ENCODE assay signal across 12 mouse cellular contexts in genomic region chr13:14142294-14142966, GRCm38 (mm10).
DNase-seq lines count a peak whose midpoint lies in the region; ATAC-seq and TF ChIP-seq lines count a peak whose summit lies in the region.
"Had no signal": no experiment of that assay in that cellular context is flagged by ENCODE, and none has a peak within 500 bp of the region (broad histone marks: within the 10 kb centered on the region; RNA-seq: fewer than 3 reads in every experiment).

No protein-coding gene starts in this region.

- no peak for TF ChIP-seq POLR2A in kidney, adult 2 months (IDR thresholded peaks at IDR 0.05; ENCODE audit: low read depth, low read length)

- ATAC-seq in embryonic facial prominence, embryonic 11.5 days (replicated peaks; ENCODE audit: insufficient number of reproducible peaks, low FRiP score, low TSS enrichment, low read depth): no peak
- ATAC-seq in midbrain, embryonic 14.5 days (ENCODE audit: low FRiP score, low TSS enrichment): no peak
- peak; percentile 81; the same call in 1 of the 2 replicates for ATAC-seq in stomach, embryonic 15.5 days (ENCODE audit: insufficient read depth, low FRiP score, low read depth)

- H3K9ac ChIP-seq in embryonic facial prominence, embryonic 11.5 days (replicated peaks; ENCODE audit: low read length): no peak overlapping the region
- H3K9ac ChIP-seq in midbrain, embryonic 14.5 days (replicated peaks; ENCODE audit: low read length): no peak overlapping the region
- H3K9ac ChIP-seq in stomach, embryonic 15.5 days: no peak overlapping the region
- H3K9ac ChIP-seq: limb, embryonic 12.5 days had no signal

- TF ChIP-seq CTCF in kidney, adult 2 months (conservative IDR thresholded peaks at IDR 0.05; ENCODE audit: insufficient read depth, insufficient read length, low read depth, low read length): no peak

- no peak overlapping the region for H3K4me2 ChIP-seq in embryonic facial prominence, embryonic 11.5 days (ENCODE audit: low read depth, low read length)
- no peak overlapping the region for H3K4me2 ChIP-seq in midbrain, embryonic 14.5 days (ENCODE audit: low read length)
- H3K4me2 ChIP-seq in stomach, embryonic 15.5 days: no peak overlapping the region
- H3K4me2 ChIP-seq: limb, embryonic 12.5 days had no signal

- 87% methylated on average over 2 of the region's 2 CpGs for WGBS in embryonic facial prominence, embryonic 11.5 days
- WGBS in embryonic facial prominence, embryonic 10.5 days: 93% methylated on average over 2 of the region's 2 CpGs
- 97% methylated on average over 2 of the region's 2 CpGs for WGBS in midbrain, embryonic 14.5 days
- 90% methylated on average over 2 of the region's 2 CpGs for WGBS in midbrain, embryonic 10.5 days
- WGBS in stomach, embryonic 15.5 days: 80% methylated on average over 2 of the region's 2 CpGs
- 88% methylated on average over 2 of the region's 2 CpGs for WGBS in kidney, adult 2 months

- no peaks in the 10 kb centered on the region for H3K36me3 ChIP-seq in embryonic facial prominence, embryonic 11.5 days (replicated peaks; ENCODE audit: control insufficient read depth, insufficient read depth, low read depth, low read length)
- peaks cover 58% of the 10 kb centered on the region for H3K36me3 ChIP-seq in embryonic facial prominence, embryonic 10.5 days (replicated peaks)
- peaks cover 18% of the 10 kb centered on the region for H3K36me3 ChIP-seq in midbrain, embryonic 14.5 days (ENCODE audit: control insufficient read depth, insufficient read depth, low read length)
- H3K36me3 ChIP-seq in midbrain, embryonic 10.5 days: peaks cover 51% of the 10 kb centered on the region
- no peaks in the 10 kb centered on the region; the same call in 1 of the 2 replicates for H3K36me3 ChIP-seq in stomach, embryonic 15.5 days
- H3K36me3 ChIP-seq in kidney, adult 2 months (ENCODE audit: control insufficient read depth, insufficient read depth, low read length): peaks cover 1% of the 10 kb centered on the region; the same call in 1 of the 2 replicates

- peak; percentile 6 for DNase-seq in embryonic facial prominence, embryonic 11.5 days (ENCODE audit: low spot score)
- no peak for DNase-seq in embryonic facial prominence, embryonic 10.5 days (ENCODE audit: low spot score)
- peak; percentile 31 for DNase-seq in midbrain, embryonic 14.5 days
- no peak for DNase-seq in midbrain, embryonic 10.5 days (ENCODE audit: low spot score)
- peak; percentile 10 for DNase-seq in induced T-regulatory cell, adult 2 months (ENCODE audit: low read depth)
- DNase-seq in right cerebral cortex, adult 2 months (ENCODE audit: low spot score in 2 of 2): no peak
- no peak for DNase-seq in kidney, adult 2 months
- DNase-seq: adrenal gland, adult 2 months; kidney, postnatal 36 days; right cerebral cortex, adult 18-20 months had no signal

- no peaks in the 10 kb centered on the region for H3K4me1 ChIP-seq in embryonic facial prominence, embryonic 11.5 days (ENCODE audit: control insufficient read depth, insufficient read depth, low read length)
- no peaks in the 10 kb centered on the region for H3K4me1 ChIP-seq in embryonic facial prominence, embryonic 10.5 days
- H3K4me1 ChIP-seq in midbrain, embryonic 14.5 days (ENCODE audit: control insufficient read depth, insufficient read depth, low read length): no peaks in the 10 kb centered on the region
- H3K4me1 ChIP-seq in midbrain, embryonic 10.5 days: no peaks in the 10 kb centered on the region
- H3K4me1 ChIP-seq in stomach, embryonic 15.5 days: no peaks in the 10 kb centered on the region
- H3K4me1 ChIP-seq in kidney, adult 2 months (ENCODE audit: control insufficient read depth, insufficient read depth, low read length): no peaks in the 10 kb centered on the region
- H3K4me1 ChIP-seq: limb, embryonic 12.5 days had no signal

- no peaks in the 10 kb centered on the region for H3K9me3 ChIP-seq in embryonic facial prominence, embryonic 11.5 days (replicated peaks; ENCODE audit: control insufficient read depth, low read length)
- no peaks in the 10 kb centered on the region for H3K9me3 ChIP-seq in embryonic facial prominence, embryonic 10.5 days
- H3K9me3 ChIP-seq in midbrain, embryonic 14.5 days (ENCODE audit: control insufficient read depth, low read length): no peaks in the 10 kb centered on the region
- no peaks in the 10 kb centered on the region for H3K9me3 ChIP-seq in midbrain, embryonic 10.5 days (replicated peaks)
- no peaks in the 10 kb centered on the region for H3K9me3 ChIP-seq in stomach, embryonic 15.5 days
- H3K9me3 ChIP-seq: limb, embryonic 12.5 days had no signal

- no peaks in the 10 kb centered on the region for H3K27me3 ChIP-seq in embryonic facial prominence, embryonic 11.5 days (ENCODE audit: control insufficient read depth, insufficient read depth, low read length)
- no peaks in the 10 kb centered on the region for H3K27me3 ChIP-seq in embryonic facial prominence, embryonic 10.5 days (replicated peaks; ENCODE audit: low read depth, poor library complexity, severe bottlenecking)
- H3K27me3 ChIP-seq in midbrain, embryonic 14.5 days (ENCODE audit: control insufficient read depth, insufficient read depth, low read length): no peaks in the 10 kb centered on the region
- no peaks in the 10 kb centered on the region for H3K27me3 ChIP-seq in midbrain, embryonic 10.5 days (ENCODE audit: low read depth, poor library complexity, severe bottlenecking)
- no peaks in the 10 kb centered on the region for H3K27me3 ChIP-seq in stomach, embryonic 15.5 days (replicated peaks)
- H3K27me3 ChIP-seq in kidney, adult 2 months (replicated peaks; ENCODE audit: control insufficient read depth, insufficient read depth, low read length): no peaks in the 10 kb centered on the region
- H3K27me3 ChIP-seq: limb, embryonic 12.5 days had no signal

- no peak overlapping the region for H3K27ac ChIP-seq in embryonic facial prominence, embryonic 11.5 days (replicated peaks; ENCODE audit: low read depth, low read length)
- no peak overlapping the region for H3K27ac ChIP-seq in embryonic facial prominence, embryonic 10.5 days (replicated peaks)
- H3K27ac ChIP-seq in midbrain, embryonic 14.5 days (replicated peaks; ENCODE audit: low read depth, low read length): no peak overlapping the region
- no peak overlapping the region for H3K27ac ChIP-seq in midbrain, embryonic 10.5 days (replicated peaks)
- H3K27ac ChIP-seq in stomach, embryonic 15.5 days: no peak overlapping the region
- H3K27ac ChIP-seq in kidney, adult 2 months (ENCODE audit: insufficient read depth, low read depth, low read length): no peak overlapping the region
- H3K27ac ChIP-seq: limb, embryonic 12.5 days had no signal

- H3K4me3 ChIP-seq in embryonic facial prominence, embryonic 11.5 days (ENCODE audit: low read depth, low read length): no peak overlapping the region
- no peak overlapping the region for H3K4me3 ChIP-seq in embryonic facial prominence, embryonic 10.5 days
- no peak overlapping the region for H3K4me3 ChIP-seq in midbrain, embryonic 14.5 days (replicated peaks; ENCODE audit: low read depth, low read length)
- no peak overlapping the region for H3K4me3 ChIP-seq in midbrain, embryonic 10.5 days
- no peak overlapping the region for H3K4me3 ChIP-seq in stomach, embryonic 15.5 days (replicated peaks)
- H3K4me3 ChIP-seq in kidney, adult 2 months (ENCODE audit: insufficient read depth, low read depth, low read length): no peak overlapping the region
- H3K4me3 ChIP-seq: limb, embryonic 12.5 days had no signal

Comparison
In these comparisons a context has a peak if more than half of its experiments do, and no peak if none do; other contexts are left out.
1. DNase-seq: peak in embryonic facial prominence, embryonic 11.5 days (single experiment), midbrain, embryonic 14.5 days (single experiment) and induced T-regulatory cell, adult 2 months (single experiment); none in embryonic facial prominence, embryonic 10.5 days (single experiment), midbrain, embryonic 10.5 days (single experiment), right cerebral cortex, adult 2 months (0 of 2) and kidney, adult 2 months (single experiment).